Mouse (Mus musculus) gonadal fat pad, adult 2 months (tissue): ENCODE results near the gene Traf3ip2. TPM values are rescaled to one million over a fixed set of nuclear protein-coding genes. Genes with fewer than 3 reads are reported as not detected.

Experiments
- DNase-seq: peaks from one replicate; pipeline ENCODE4 v3.0.0-alpha.2; 2012; ENCODE audit warnings: low read depth
- polyA plus RNA-seq: library from polyadenylated mRNA; depleted of rRNA; stranded (reverse); fragments of >200 nt; gene quantifications from 2 replicates; pipeline ENCODE4 v1.2.3, GENCODE M21; 2012; rRNA removed

Traf3ip2 gene
- polyA plus RNA-seq, 1 experiment: 33.2 TPM

DNA sequence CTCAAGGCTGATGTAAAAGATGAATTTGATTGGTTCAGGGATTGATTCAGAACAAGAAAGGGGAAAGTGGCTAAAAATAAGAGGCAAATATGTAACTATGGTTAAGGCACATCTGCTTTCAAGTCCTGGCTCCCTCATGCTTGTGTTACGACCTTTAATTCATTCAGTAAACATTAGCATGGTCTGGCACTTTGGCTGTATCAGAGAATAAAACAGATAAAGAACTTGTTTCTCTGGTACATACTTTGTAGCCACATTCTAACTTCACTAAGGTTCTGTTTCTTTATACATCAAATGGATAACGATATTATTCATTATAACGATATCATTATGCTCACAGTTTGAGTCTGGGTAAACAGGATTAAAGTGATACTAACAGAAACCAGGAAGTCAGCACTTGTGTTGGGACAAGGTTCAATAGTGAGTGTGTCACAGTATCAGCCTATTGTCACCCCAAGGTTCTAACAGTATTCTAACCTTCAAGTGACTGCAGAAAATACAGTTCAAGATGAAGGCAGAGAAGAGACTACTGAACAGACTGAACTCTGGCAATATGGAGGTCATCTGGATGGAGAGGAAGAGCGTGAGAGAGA lies 65.6 kb downstream of the Traf3ip2 start:
- DNase-seq: no peak

DNA sequence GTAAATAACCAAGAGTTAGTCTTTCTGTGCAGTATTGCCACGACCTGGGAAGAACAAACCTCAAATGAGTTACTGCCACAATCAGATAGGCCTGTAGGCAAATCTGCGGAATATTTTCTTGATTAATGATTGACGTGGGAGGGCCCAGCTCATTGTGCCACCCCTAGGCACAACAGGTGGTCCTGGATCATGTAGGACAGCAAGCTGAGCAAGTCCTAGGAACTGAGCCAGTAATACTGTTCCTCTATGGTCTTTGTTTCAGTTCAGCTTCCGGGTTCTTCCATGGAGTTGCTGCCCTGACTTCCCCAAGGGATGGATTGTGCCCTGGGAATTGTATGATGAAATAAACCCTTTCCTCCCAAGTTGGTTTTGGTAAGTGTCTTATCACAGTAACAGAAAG lies 68.3 kb downstream of the Traf3ip2 start:
- DNase-seq: no peak

DNA sequence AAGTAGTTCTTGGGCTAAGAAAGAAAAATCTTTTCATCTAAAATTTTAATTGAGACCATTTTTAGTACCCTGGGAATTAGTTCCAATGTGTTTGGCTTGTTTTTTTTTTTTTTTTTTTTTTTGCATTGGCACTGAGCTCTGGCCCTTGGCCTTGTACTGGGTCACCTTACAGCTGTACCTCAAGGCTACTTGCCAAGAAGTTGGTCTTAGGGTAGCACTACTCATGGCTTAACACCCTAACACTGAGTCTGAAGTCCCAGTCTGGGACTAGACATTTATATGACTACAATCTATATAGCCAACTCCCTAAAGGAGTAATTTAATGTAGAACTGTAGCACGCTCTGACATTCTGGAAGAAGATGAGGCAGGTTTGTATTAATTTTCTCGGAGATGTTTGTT lies 69.8 kb downstream of the Traf3ip2 start:
- DNase-seq: no peak

DNA sequence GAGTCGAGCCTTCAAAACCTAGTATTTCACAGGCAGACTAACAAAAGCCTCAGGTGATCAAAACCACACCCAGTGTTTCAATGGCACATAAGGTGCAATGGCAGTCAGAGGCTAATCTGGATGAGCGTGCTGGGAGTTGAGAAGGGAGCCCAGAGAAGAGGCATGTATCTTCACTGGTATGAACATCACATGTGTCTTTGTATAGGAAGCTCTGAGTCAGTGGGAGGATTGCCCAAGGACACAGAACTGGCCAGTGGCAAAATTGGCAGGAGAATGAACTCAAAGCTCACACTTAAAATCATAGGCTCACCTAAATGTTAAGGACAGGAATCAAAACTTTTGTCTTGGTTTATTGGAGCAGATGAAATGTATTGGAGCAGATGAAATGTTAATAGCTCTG lies 70.7 kb downstream of the Traf3ip2 start:
- DNase-seq: no peak

DNA sequence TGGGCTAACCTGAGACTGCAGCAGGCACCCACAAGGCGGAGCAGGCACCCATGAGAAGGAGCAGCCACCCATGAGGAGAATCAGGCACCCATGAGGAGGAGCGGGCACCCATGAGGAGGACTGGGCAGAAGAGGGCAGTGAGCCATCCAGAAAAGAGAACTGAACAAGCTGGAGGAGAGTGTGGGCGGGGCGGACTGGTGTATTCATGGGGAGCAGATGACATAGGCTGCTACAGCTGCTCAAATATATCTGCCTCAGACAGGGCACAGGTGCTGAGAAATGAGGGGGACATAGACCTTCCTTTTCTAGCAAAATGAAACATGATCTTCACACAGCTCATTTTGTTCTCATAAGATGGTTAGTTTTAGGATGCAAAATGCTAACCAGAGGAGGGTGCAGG lies 74.1 kb downstream of the Traf3ip2 start:
- DNase-seq: no peak

DNA sequence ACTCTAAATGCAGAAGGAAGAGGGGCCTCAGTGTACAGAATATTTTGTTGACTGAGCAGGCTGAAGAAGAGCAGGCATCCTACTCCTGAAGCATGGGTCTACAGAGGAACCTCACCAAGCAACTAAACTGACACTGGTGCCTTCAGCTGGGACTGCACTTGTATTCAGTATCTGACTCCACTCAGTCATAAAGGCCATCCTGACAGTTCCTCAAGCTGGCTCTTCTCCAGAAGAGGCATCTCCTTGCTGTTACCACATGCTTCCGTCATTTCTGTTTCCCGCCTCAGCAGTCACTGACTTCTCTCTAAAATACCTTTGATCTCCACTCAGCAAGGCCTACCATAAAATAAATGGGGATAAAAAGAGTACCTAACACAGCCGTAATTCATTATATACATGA lies 75.1 kb downstream of the Traf3ip2 start:
- no peak for DNase-seq

DNA sequence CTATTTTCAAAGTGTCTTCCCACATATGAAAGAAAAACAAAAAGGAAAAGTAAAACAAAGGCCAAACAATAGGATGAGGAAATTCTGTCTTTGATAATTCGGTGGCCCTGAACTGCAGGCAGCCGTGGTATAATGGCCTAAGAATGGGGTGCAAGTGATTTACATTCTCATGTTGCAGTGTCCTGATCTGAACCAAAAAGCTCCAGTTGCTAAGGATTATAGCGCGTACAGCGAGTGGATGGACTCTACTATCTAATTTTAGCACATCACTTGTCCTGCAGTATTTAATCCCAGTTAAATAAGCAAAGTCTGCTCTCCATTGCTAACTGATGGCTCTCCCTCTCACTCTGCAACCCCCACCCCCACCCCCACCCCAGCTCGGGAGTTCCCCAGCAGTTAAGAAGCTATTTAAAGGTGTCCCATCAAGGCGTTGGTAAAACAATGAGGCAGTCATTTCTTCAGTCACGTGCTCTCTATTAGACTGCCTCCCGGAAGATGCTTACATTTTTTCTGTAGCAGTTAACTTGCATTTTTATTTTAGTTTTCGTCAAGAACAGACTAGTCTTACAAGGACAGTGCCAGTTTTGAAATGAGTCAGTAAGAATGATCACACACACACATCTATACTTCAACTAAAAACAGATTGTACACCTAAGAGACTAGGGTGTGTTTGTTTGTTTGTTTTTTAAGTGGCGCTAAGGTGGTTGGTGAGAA lies 78.8 kb downstream of the Traf3ip2 start:
- no peak for DNase-seq

DNA sequence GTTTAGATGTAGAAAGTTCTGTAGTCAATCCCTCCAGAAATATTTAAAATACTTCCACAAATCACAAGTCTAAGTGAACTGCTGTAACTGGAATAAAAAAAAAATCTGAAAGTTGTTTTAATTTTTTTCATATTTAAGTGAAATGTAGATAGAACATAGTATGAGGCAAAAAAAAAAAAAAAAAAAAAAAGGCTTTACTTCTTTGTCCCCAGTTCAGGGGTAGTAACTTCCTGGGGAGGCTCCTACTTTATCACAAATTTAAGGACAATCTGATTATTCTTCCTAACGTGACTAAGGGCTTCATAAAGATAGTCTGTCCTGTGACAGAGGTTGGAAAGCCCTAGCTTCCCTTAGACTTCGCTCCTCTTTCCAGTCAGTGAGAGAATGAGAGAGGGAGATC lies 79.4 kb downstream of the Traf3ip2 start:
- DNase-seq: no peak

Other genes starting within 250 kb of the Traf3ip2 start
- 13.0 and 16.8 TPM in 2 replicates for gene Fyn, start 244.1 kb upstream of the Traf3ip2 start, polyA plus RNA-seq
- 21.2 and 21.6 TPM in 2 replicates for gene Rev3l, start 119.2 kb downstream of the Traf3ip2 start, polyA plus RNA-seq